Mouse (Mus musculus): ENCODE measurements around the gene Ovgp1. TPM values are rescaled to one million over a fixed set of nuclear protein-coding genes. Genes with fewer than 3 reads are reported as not detected.
"Not testable (repeated sequence)": the region's sequence is repeated elsewhere in the genome, so short reads cannot be mapped to it uniquely, and the experiment has no call there.

Gene Ovgp1
- total and polyA plus RNA-seq, 2 experiments: 0.34 to 0.37 TPM

DNA sequence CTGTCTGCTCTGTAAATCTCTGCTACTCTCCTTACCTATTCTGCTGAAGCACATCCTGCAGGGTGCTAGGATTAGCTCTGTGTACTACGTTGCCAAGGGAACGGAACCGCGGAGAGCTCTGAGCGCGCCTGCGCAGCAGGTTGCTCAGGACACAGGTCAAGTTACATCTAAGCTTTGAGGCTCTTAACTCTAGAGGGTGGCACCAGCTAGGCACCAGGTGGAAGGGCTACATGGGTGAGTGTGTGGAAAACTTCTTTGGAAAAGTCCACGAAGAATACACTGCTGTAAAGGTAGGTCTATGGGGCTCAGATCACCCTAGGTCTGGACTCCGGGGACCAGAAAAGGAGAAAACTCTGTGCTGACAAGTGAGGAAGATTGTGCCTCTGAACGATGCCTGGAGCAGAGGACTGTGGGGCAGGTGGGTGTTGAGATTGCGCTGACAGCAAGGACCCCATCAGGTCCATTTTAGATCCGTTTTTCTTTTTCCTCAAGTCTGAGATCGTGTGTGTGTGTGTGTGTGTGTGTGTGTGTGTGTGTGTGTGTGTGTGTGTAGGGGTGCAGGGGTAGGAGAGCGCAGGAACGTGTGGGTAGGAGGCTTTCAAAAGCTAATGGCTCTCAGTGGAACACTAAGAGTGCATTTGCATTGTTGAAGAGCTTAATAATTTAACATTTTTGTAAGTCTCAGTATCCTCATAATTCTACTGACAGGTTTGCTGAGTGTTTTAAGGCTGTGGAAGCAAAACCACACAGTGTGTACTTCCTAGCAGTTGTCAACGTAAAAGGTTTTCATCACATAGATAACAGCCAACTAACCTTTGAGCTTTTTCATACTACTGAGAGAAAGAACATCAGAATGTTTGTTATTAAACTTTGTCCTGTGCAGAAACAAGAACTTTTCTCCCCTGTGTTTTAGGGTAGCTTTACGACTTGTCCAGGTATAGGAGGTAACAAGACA is 28.2 kb downstream of the Ovgp1 start:
- Histone ChIP-seq H3K27me3 (ENCODE audit: control insufficient read depth, insufficient read depth, low read length) (no peaks in the 10 kb centered on the region), H3K4me3 (ENCODE audit: insufficient read depth, low read depth, low read length) (no peak overlapping the region), H3K36me3 (ENCODE audit: control insufficient read depth, insufficient read depth, low read length) (no peaks in the 10 kb centered on the region), H3K9ac (ENCODE audit: low read depth, low read length) (no peak overlapping the region), H3K79me2 (ENCODE audit: control insufficient read depth, insufficient read depth, low read length) (no peaks in the 10 kb centered on the region), H3K27ac (replicated peaks; ENCODE audit: insufficient read depth, low read depth, low read length) (no peak overlapping the region), H3K4me1 (ENCODE audit: control insufficient read depth, insufficient read depth, low read length) (no peaks in the 10 kb centered on the region)
- TF ChIP-seq POLR2A (IDR thresholded peaks at IDR 0.05; ENCODE audit: extremely low read depth, insufficient read depth, low read length): no peak
- no peak for TF ChIP-seq CTCF (IDR thresholded peaks at IDR 0.05; ENCODE audit: low read depth, low read length)
- 14% methylated on average over 17 of the region's 17 CpGs for WGBS
- DNase-seq (ENCODE audit: extremely low read depth, low read depth, low spot score): peak; percentile 39

DNA sequence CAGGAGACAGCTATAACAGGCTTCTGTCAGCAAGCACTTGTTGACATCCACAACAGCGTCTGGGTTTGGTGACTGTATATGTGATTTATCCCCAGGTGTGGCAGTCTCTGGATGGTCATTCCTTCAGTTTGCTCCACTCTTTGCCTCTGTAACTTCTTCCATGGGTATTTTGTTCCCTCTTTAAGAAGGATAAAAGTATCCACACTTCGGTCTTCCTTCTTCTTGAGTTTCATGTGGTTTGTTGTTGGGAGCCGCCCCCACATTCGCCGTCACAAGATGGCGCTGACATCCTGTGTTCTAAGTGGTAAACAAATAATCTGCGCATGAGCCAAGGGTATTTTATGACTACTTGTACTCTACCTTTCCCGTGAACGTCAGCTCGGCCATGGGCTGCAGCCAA is 29.8 kb downstream of the Ovgp1 start:
- H3K9ac ChIP-seq (ENCODE audit: low read depth, low read length); H3K36me3 ChIP-seq (ENCODE audit: control insufficient read depth, insufficient read depth, low read length); H3K27ac ChIP-seq (replicated peaks; ENCODE audit: insufficient read depth, low read depth, low read length); H3K27me3 ChIP-seq (ENCODE audit: control insufficient read depth, insufficient read depth, low read length); H3K4me1 ChIP-seq (ENCODE audit: control insufficient read depth, insufficient read depth, low read length); H3K79me2 ChIP-seq (ENCODE audit: control insufficient read depth, insufficient read depth, low read length); H3K4me3 ChIP-seq (ENCODE audit: insufficient read depth, low read depth, low read length); DNase-seq (ENCODE audit: extremely low read depth, low read depth, low spot score): not testable (repeated sequence)
- 56% methylated on average over 10 of the region's 10 CpGs for WGBS

DNA sequence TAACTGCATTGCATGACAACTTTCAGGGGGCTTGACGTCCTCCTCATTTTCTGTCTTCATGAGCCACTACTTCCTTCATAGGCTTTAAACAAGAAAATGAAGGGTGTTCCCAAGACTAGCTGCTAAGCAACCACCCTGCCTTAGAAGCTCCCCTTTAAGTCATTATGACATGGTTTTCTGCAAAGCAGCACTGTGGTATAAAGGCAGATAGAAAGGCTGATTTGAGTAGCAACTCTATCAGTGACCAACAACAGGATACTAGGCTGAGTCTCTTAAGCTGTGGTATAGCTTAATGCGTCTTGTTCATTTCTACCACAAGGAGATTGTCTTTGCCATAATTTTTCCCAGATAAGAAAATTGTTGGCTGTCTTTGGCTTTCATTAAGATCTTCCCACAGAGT is 41.0 kb downstream of the Ovgp1 start, which contains the start of gene Pifo:
Pifo (minus strand) TSS at position 101 of the 400 bp plus-strand sequence.
- Histone ChIP-seq H3K36me3 (ENCODE audit: control insufficient read depth, insufficient read depth, low read length) (no peaks in the 10 kb centered on the region), H3K4me3 (ENCODE audit: insufficient read depth, low read depth, low read length) (no peak within 1 kb of the TSS), H3K4me1 (ENCODE audit: control insufficient read depth, insufficient read depth, low read length) (no peaks in the 10 kb centered on the region), H3K79me2 (ENCODE audit: control insufficient read depth, insufficient read depth, low read length) (no peaks in the 10 kb centered on the region), H3K27ac (replicated peaks; ENCODE audit: insufficient read depth, low read depth, low read length) (no peak within 1 kb of the TSS), H3K9ac (ENCODE audit: low read depth, low read length) (no peak within 1 kb of the TSS), H3K27me3 (ENCODE audit: control insufficient read depth, insufficient read depth, low read length) (no peaks in the 10 kb centered on the region)
- no peak for DNase-seq (ENCODE audit: extremely low read depth, low read depth, low spot score)
- TF ChIP-seq CTCF (IDR thresholded peaks at IDR 0.05; ENCODE audit: low read depth, low read length) (no peak), POLR2A (IDR thresholded peaks at IDR 0.05; ENCODE audit: extremely low read depth, insufficient read depth, low read length) (no peak)
- 82% methylated on average over 2 of the region's 2 CpGs for WGBS

DNA sequence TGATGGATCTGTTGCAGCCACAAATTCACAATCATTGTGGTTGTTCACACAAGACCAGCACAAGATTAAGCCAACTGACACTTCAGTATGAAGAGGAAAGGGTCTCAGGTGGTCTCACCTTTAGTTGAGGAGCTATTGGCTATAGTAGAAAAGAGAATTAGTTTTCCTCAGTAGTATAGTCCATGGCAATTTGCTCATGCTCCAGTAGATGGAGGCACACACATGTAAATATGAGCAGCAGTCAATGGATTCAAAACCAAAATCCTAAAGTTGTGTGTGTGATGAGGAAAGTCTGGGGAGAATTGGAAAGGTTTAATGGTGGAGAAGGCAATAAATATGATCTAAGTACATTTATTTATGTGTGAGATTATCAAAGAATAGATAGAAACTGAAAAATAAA is 48.3 kb downstream of the Ovgp1 start:
- no peak overlapping the region for H3K9ac ChIP-seq (ENCODE audit: low read depth, low read length)
- H3K79me2 ChIP-seq (ENCODE audit: control insufficient read depth, insufficient read depth, low read length): no peaks in the 10 kb centered on the region
- no peaks in the 10 kb centered on the region for H3K27me3 ChIP-seq (ENCODE audit: control insufficient read depth, insufficient read depth, low read length)
- no peaks in the 10 kb centered on the region for H3K4me1 ChIP-seq (ENCODE audit: control insufficient read depth, insufficient read depth, low read length)
- H3K4me3 ChIP-seq (ENCODE audit: insufficient read depth, low read depth, low read length): no peak overlapping the region
- H3K27ac ChIP-seq (replicated peaks; ENCODE audit: insufficient read depth, low read depth, low read length): no peak overlapping the region
- no peaks in the 10 kb centered on the region for H3K36me3 ChIP-seq (ENCODE audit: control insufficient read depth, insufficient read depth, low read length)
- DNase-seq (ENCODE audit: extremely low read depth, low read depth, low spot score): no peak
- TF ChIP-seq POLR2A (IDR thresholded peaks at IDR 0.05; ENCODE audit: extremely low read depth, insufficient read depth, low read length) (no peak), CTCF (IDR thresholded peaks at IDR 0.05; ENCODE audit: low read depth, low read length) (no peak)

DNA sequence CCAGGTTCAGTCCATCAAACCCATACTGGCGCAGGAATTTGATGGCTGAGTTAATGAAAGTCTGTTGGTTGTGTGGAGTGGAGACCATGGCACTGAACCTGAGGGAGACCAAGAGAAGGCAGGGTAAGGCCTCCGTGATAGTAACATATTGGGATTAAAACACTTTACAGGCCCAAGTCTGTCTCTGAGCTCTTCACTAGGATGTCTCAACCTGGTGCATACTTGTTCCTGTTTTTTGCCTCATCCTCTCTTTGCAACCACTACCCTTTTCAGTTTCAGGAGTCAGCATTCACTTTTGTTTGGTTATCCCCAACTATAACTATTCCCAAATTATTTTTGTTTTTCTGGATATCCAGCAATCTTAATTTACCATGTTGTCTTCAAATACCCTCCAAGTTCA is 50.6 kb downstream of the Ovgp1 start:
- 80% methylated on average over 2 of the region's 2 CpGs for WGBS
- H3K79me2 ChIP-seq (ENCODE audit: control insufficient read depth, insufficient read depth, low read length): no peaks in the 10 kb centered on the region
- no peaks in the 10 kb centered on the region for H3K36me3 ChIP-seq (ENCODE audit: control insufficient read depth, insufficient read depth, low read length)
- DNase-seq (ENCODE audit: extremely low read depth, low read depth, low spot score): no peak
- H3K9ac ChIP-seq (ENCODE audit: low read depth, low read length): no peak overlapping the region
- H3K27me3 ChIP-seq (ENCODE audit: control insufficient read depth, insufficient read depth, low read length): no peaks in the 10 kb centered on the region
- no peak overlapping the region for H3K4me3 ChIP-seq (ENCODE audit: insufficient read depth, low read depth, low read length)
- H3K27ac ChIP-seq (replicated peaks; ENCODE audit: insufficient read depth, low read depth, low read length): no peak overlapping the region
- TF ChIP-seq POLR2A (IDR thresholded peaks at IDR 0.05; ENCODE audit: extremely low read depth, insufficient read depth, low read length): no peak
- no peak for TF ChIP-seq CTCF (IDR thresholded peaks at IDR 0.05; ENCODE audit: low read depth, low read length)
- no peaks in the 10 kb centered on the region for H3K4me1 ChIP-seq (ENCODE audit: control insufficient read depth, insufficient read depth, low read length)

DNA sequence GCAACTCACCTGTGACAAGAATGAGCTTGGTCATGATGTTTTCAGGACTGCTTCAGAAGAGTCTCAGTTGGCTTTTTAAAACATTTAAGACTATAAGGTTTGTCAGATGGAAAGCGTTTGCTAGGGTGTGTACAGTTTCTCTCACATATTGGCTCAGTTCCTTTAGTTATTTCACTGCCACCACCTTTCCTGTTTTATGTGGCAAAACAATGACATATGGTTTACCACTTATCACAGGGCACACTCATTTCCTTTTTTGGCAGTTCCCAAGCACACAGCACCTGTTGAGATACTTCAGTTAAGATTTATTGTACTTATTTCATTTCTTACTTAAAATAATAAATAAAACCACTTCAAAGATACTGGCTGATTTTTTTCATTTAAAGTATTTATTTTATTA is 59.3 kb downstream of the Ovgp1 start, which contains the start of gene Chil5:
Chil5 (minus strand) TSS at position 34 of the 400 bp plus-strand sequence.
- WGBS: 81% methylated on average over 1 of the region's 1 CpGs
- Histone ChIP-seq H3K4me3 (ENCODE audit: insufficient read depth, low read depth, low read length) (no peak within 1 kb of the TSS), H3K79me2 (ENCODE audit: control insufficient read depth, insufficient read depth, low read length) (no peaks in the 10 kb centered on the region), H3K27me3 (ENCODE audit: control insufficient read depth, insufficient read depth, low read length) (no peaks in the 10 kb centered on the region), H3K4me1 (ENCODE audit: control insufficient read depth, insufficient read depth, low read length) (no peaks in the 10 kb centered on the region), H3K27ac (replicated peaks; ENCODE audit: insufficient read depth, low read depth, low read length) (no peak within 1 kb of the TSS), H3K36me3 (ENCODE audit: control insufficient read depth, insufficient read depth, low read length) (no peaks in the 10 kb centered on the region), H3K9ac (ENCODE audit: low read depth, low read length) (no peak within 1 kb of the TSS)
- TF ChIP-seq CTCF (IDR thresholded peaks at IDR 0.05; ENCODE audit: low read depth, low read length) (no peak), POLR2A (IDR thresholded peaks at IDR 0.05; ENCODE audit: extremely low read depth, insufficient read depth, low read length) (no peak)
- DNase-seq (ENCODE audit: extremely low read depth, low read depth, low spot score): no peak

Other genes starting within 250 kb of the Ovgp1 start
- 50.9 and 65.2 TPM in 2 replicates for gene Rap1a, start 172.4 kb upstream of the Ovgp1 start, total RNA-seq (2014; rRNA removed)
- gene Rap1a, start 172.4 kb upstream of the Ovgp1 start, polyA plus RNA-seq (2012; rRNA removed): 8.7 and 10.0 TPM in 2 replicates
- gene Adora3, start 102.9 kb upstream of the Ovgp1 start, total RNA-seq (2014; rRNA removed): 0.09 TPM in 1 of 2 replicates, not detected in the other
- gene Adora3, start 102.9 kb upstream of the Ovgp1 start, polyA plus RNA-seq (2012; rRNA removed): 0.06 TPM in 1 of 2 replicates, not detected in the other
- 0.27 TPM in 1 of 2 replicates, not detected in the other for gene Tmigd3, start 102.8 kb upstream of the Ovgp1 start, total RNA-seq (2014; rRNA removed)
- gene Tmigd3, start 102.8 kb upstream of the Ovgp1 start, polyA plus RNA-seq (2012; rRNA removed): 0.12 TPM in 1 of 2 replicates, not detected in the other
- gene I830077J02Rik, start 41.0 kb upstream of the Ovgp1 start, total RNA-seq (2014; rRNA removed): 0.40 and 0.55 TPM in 2 replicates
- 0.39 and 0.54 TPM in 2 replicates for gene I830077J02Rik, start 41.0 kb upstream of the Ovgp1 start, polyA plus RNA-seq (2012; rRNA removed)
- 7.7 and 10.6 TPM in 2 replicates for gene Wdr77, start 14.3 kb upstream of the Ovgp1 start, total RNA-seq (2014; rRNA removed)
- 24.1 and 30.1 TPM in 2 replicates for gene Wdr77, start 14.3 kb upstream of the Ovgp1 start, polyA plus RNA-seq (2012; rRNA removed)
- gene Atp5f1, start 13.6 kb upstream of the Ovgp1 start, total RNA-seq (2014; rRNA removed): 445 and 641 TPM in 2 replicates
- 237 and 247 TPM in 2 replicates for gene Atp5f1, start 13.6 kb upstream of the Ovgp1 start, polyA plus RNA-seq (2012; rRNA removed)
- gene Pifo, start 40.9 kb downstream of the Ovgp1 start, total RNA-seq (2014; rRNA removed): not detected in 2 replicates
- gene Pifo, start 40.9 kb downstream of the Ovgp1 start, polyA plus RNA-seq (2012; rRNA removed): not detected in 2 replicates
- not detected in 2 replicates for gene Chil5, start 59.1 kb downstream of the Ovgp1 start, total RNA-seq (2014; rRNA removed)
- not detected in 2 replicates for gene Chil5, start 59.1 kb downstream of the Ovgp1 start, polyA plus RNA-seq (2012; rRNA removed)
- gene Chia1, start 139.5 kb downstream of the Ovgp1 start, total RNA-seq (2014; rRNA removed): not detected in 2 replicates
- gene Chia1, start 139.5 kb downstream of the Ovgp1 start, polyA plus RNA-seq (2012; rRNA removed): not detected in 2 replicates
- gene Chil3, start 193.9 kb downstream of the Ovgp1 start, total RNA-seq (2014; rRNA removed): 0.18 and 0.20 TPM in 2 replicates
- gene Chil3, start 193.9 kb downstream of the Ovgp1 start, polyA plus RNA-seq (2012; rRNA removed): 0.05 and 0.09 TPM in 2 replicates
- gene Chil4, start 245.8 kb downstream of the Ovgp1 start, total RNA-seq (2014; rRNA removed): 0.13 TPM in 1 of 2 replicates, not detected in the other
- gene Chil4, start 245.8 kb downstream of the Ovgp1 start, polyA plus RNA-seq (2012; rRNA removed): not detected in 2 replicates

Data from liver, adult 2 months (tissue).